In genomic region chr11:8870115-8870514, GRCm38 (mm10) we compare ENCODE assay signal across 13 mouse cellular contexts.
"Had no signal": no experiment of that assay in that cellular context is flagged by ENCODE, and none has a peak within 500 bp of the region (broad histone marks: within the 10 kb centered on the region; RNA-seq: fewer than 3 reads in every experiment).

No protein-coding gene starts in this region.

- H3K9me3 ChIP-seq: limb, embryonic 10.5 days; megakaryocyte, embryonic 14.5 days; midbrain, embryonic 15.5 days; neural tube, embryonic 12.5 days had no signal

- DNase-seq: kidney, adult 18-20 months; kidney, postnatal 14 days; lung, postnatal 10 days; right cerebral cortex, postnatal 25 days; thymus, adult 2 months; thymus, postnatal 36 days had no signal

- H3K9ac ChIP-seq: midbrain, embryonic 15.5 days; neural tube, embryonic 12.5 days had no signal

- H3K27ac ChIP-seq: limb, embryonic 10.5 days; macrophage; midbrain, embryonic 15.5 days; neural tube, embryonic 12.5 days had no signal

- H3K36me3 ChIP-seq: limb, embryonic 10.5 days; midbrain, embryonic 15.5 days; neural tube, embryonic 12.5 days had no signal

- ATAC-seq: midbrain, embryonic 15.5 days had no signal

- H3K4me3 ChIP-seq: limb, embryonic 10.5 days; megakaryocyte, embryonic 14.5 days; midbrain, embryonic 15.5 days; neural tube, embryonic 12.5 days had no signal

- H3K27me3 ChIP-seq: megakaryocyte, embryonic 14.5 days; midbrain, embryonic 15.5 days; neural tube, embryonic 12.5 days had no signal

- H3K4me1 ChIP-seq: limb, embryonic 10.5 days; megakaryocyte, embryonic 14.5 days; midbrain, embryonic 15.5 days; neural tube, embryonic 12.5 days had no signal

- H3K4me2 ChIP-seq: liver, embryonic 11.5 days; midbrain, embryonic 11.5 days; midbrain, embryonic 15.5 days; neural tube, embryonic 12.5 days had no signal
